Mouse (Mus musculus): ENCODE measurements around the gene Ncs1. TPM values are rescaled to one million over a fixed set of nuclear protein-coding genes. Genes with fewer than 3 reads are reported as not detected.

Ncs1 gene
- polyA plus RNA-seq, 1 experiment: 7.7 TPM

DNA sequence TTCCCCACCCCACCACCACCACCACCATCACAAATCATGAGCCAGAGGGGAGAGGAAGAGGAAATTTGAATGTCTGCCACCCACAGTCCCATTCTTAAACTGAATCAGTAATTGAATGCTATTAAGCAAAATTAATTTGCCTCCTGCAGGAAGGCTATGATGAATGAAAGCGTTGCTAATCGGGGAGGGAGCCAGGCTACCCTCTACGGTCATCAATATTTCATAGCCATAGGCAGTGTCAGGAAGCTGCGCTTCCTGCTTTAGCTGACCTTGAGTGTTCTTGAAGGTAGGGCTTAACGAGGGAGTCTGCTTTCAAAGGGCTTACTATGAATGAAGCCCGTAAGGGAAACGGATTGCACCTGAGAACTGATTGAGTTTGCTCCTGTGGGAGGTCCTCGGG lies 38.7 kb upstream of the Ncs1 start:
- no peak overlapping the region for H3K27ac ChIP-seq (ENCODE audit: control insufficient read depth, insufficient read depth, low read depth, low read length)
- no peaks in the 10 kb centered on the region for H3K36me3 ChIP-seq (ENCODE audit: control insufficient read depth, insufficient read depth, low read length)
- TF ChIP-seq POLR2A (IDR thresholded peaks at IDR 0.05; ENCODE audit: control insufficient read depth, low read depth, low read length) (no peak), CTCF (IDR thresholded peaks at IDR 0.05; ENCODE audit: control insufficient read depth, insufficient read depth, insufficient replicate concordance, low read depth, low read length) (no peak)
- no peak overlapping the region for H3K4me3 ChIP-seq (ENCODE audit: control insufficient read depth, low read depth, low read length)
- H3K27me3 ChIP-seq (ENCODE audit: control insufficient read depth, insufficient read depth, low read length): no peaks in the 10 kb centered on the region
- H3K4me1 ChIP-seq (ENCODE audit: control insufficient read depth, insufficient read depth, low read length): no peaks in the 10 kb centered on the region

- TF ChIP-seq POLR2A (IDR thresholded peaks at IDR 0.05; ENCODE audit: control insufficient read depth, low read depth, low read length): no peak
- TF ChIP-seq CTCF (IDR thresholded peaks at IDR 0.05; ENCODE audit: control insufficient read depth, insufficient read depth, insufficient replicate concordance, low read depth, low read length): no peak
- no peak overlapping the region for H3K27ac ChIP-seq (ENCODE audit: control insufficient read depth, insufficient read depth, low read depth, low read length)
- H3K36me3 ChIP-seq (ENCODE audit: control insufficient read depth, insufficient read depth, low read length): 0 out of 2 replicates have a peak, but pooled peaks cover 2% of the 10 kb centered on the region
- no peaks in the 10 kb centered on the region for H3K27me3 ChIP-seq (ENCODE audit: control insufficient read depth, insufficient read depth, low read length)
- no peaks in the 10 kb centered on the region for H3K4me1 ChIP-seq (ENCODE audit: control insufficient read depth, insufficient read depth, low read length)
- H3K4me3 ChIP-seq (ENCODE audit: control insufficient read depth, low read depth, low read length): no peak overlapping the region
Measured at GRCm38 (mm10) chr2:31208544-31209142, 37.0 kb upstream of the Ncs1 start.

DNA sequence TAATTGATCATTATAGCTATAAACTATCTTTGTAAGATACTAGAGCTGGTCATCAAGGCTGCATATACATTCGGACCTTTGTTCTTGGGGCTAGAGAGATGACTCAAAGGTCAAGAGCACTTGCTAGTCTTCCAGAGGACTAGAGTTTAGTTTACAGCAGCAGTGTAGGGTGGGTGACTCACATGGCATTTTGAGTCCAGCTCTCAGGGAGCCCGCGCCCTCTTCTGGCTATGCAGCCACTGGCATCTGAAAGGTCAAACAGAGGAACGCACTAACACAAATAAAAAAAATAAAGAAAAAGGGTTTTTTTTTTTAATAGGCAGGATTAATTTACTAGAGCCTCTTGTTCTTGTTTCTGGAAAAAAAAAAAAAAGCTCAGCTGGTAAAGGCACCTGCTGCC lies 36.1 kb upstream of the Ncs1 start:
- Histone ChIP-seq H3K27me3 (ENCODE audit: control insufficient read depth, insufficient read depth, low read length) (no peaks in the 10 kb centered on the region), H3K27ac (ENCODE audit: control insufficient read depth, insufficient read depth, low read depth, low read length) (no peak overlapping the region), H3K4me1 (ENCODE audit: control insufficient read depth, insufficient read depth, low read length) (no peaks in the 10 kb centered on the region), H3K4me3 (ENCODE audit: control insufficient read depth, low read depth, low read length) (no peak overlapping the region), H3K36me3 (ENCODE audit: control insufficient read depth, insufficient read depth, low read length) (0 out of 2 replicates have a peak, but pooled peaks cover 2% of the 10 kb centered on the region)
- no peak for TF ChIP-seq CTCF (IDR thresholded peaks at IDR 0.05; ENCODE audit: control insufficient read depth, insufficient read depth, insufficient replicate concordance, low read depth, low read length)
- no peak for TF ChIP-seq POLR2A (IDR thresholded peaks at IDR 0.05; ENCODE audit: control insufficient read depth, low read depth, low read length)

DNA sequence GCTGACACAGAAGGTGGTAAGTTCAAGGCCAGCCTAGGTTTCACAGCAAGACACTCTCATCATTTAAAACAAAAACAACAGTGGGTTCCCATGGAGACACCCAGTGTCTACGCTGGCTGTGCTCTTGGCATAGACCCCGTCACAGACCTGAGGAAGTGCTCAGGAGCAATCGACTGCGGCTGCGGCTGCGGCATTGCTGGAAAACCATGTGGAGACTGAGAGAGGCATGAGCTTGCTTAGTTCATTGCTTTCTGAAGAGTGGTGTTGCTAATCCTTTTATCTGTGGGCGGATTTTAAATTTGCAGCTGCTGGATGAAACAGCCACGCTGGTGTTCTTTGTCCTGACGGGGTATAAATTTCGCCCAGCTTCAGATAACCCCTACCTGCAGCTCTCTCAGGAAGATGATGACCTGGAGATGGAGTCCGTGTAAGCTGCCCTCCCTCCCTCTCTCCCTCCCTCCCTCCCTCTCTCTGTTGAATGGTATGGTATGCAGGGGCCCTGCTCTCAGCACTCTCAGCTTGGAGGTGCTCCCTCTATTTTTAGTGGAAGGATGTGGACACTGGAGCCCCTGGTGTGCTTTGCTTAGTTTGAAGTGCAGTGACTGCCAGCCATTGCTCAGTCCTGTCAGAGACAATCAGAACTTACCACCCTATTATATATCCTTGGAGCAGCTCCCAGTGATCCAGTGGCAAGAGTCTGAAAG lies 35.3 kb upstream of the Ncs1 start:
- H3K4me3 ChIP-seq (ENCODE audit: control insufficient read depth, low read depth, low read length): no peak overlapping the region
- H3K4me1 ChIP-seq (ENCODE audit: control insufficient read depth, insufficient read depth, low read length): no peaks in the 10 kb centered on the region
- H3K36me3 ChIP-seq (ENCODE audit: control insufficient read depth, insufficient read depth, low read length): peaks cover 2% of the 10 kb centered on the region; the same call in 1 of the 2 replicates
- TF ChIP-seq CTCF (IDR thresholded peaks at IDR 0.05; ENCODE audit: control insufficient read depth, insufficient read depth, insufficient replicate concordance, low read depth, low read length) (no peak), POLR2A (IDR thresholded peaks at IDR 0.05; ENCODE audit: control insufficient read depth, low read depth, low read length) (no peak)
- no peaks in the 10 kb centered on the region for H3K27me3 ChIP-seq (ENCODE audit: control insufficient read depth, insufficient read depth, low read length)
- H3K27ac ChIP-seq (ENCODE audit: control insufficient read depth, insufficient read depth, low read depth, low read length): no peak overlapping the region

DNA sequence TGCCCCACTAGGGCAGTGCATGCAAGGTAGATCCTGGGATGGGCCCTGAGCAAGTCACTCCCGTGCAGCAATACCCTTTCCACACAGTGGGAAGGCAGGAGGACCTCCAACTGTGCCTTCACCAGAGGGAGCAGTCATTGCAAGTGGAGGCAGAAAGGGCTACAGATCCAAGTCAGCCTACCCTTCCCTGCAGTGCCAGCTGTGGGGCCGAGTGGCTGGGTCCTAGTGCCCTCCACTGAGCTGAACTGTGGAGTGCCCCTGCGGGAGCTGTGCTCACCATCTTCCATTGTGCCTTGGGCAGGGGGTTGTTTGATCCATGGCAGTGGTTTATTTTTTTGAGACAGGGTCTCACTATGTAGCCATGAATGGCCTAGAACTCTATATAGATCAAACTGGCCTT lies 34.4 kb upstream of the Ncs1 start:
- TF ChIP-seq POLR2A (IDR thresholded peaks at IDR 0.05; ENCODE audit: control insufficient read depth, low read depth, low read length) (no peak), CTCF (IDR thresholded peaks at IDR 0.05; ENCODE audit: control insufficient read depth, insufficient read depth, insufficient replicate concordance, low read depth, low read length) (no peak)
- Histone ChIP-seq H3K36me3 (ENCODE audit: control insufficient read depth, insufficient read depth, low read length) (peaks cover 2% of the 10 kb centered on the region; the same call in 1 of the 2 replicates), H3K4me1 (ENCODE audit: control insufficient read depth, insufficient read depth, low read length) (no peaks in the 10 kb centered on the region), H3K27ac (ENCODE audit: control insufficient read depth, insufficient read depth, low read depth, low read length) (no peak overlapping the region), H3K27me3 (ENCODE audit: control insufficient read depth, insufficient read depth, low read length) (no peaks in the 10 kb centered on the region), H3K4me3 (ENCODE audit: control insufficient read depth, low read depth, low read length) (no peak overlapping the region)

DNA sequence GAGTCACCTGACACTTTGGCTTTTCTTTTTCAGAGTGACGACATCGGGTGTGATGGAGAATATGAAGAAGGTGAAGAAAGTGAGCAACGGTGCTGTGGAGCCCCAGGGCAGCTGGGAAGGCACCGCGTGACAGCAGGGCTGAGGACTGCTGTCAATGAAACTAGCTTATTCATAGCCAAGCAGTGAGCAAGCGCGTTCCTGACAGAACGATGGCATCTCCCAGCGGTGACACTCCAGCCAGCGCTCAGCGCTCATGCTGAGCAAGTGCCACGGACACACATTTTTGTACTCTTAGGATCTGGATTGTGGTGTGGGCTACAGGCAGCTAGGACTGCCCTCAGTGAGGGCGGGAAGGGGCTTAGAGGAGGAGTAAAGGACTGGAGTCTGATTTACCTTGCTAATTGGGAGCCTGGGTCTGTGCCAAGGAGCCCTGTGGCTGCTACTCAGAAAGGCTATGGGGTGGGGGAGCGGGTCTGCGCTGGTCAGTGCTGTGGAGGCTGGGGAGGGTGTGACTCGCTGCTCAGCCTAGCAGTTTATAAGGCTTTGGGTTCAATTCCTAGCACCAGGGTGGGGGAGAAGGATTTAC lies 31.3 kb upstream of the Ncs1 start:
- Histone ChIP-seq H3K27ac (ENCODE audit: control insufficient read depth, insufficient read depth, low read depth, low read length) (no peak overlapping the region), H3K27me3 (ENCODE audit: control insufficient read depth, insufficient read depth, low read length) (no peaks in the 10 kb centered on the region), H3K36me3 (ENCODE audit: control insufficient read depth, insufficient read depth, low read length) (peaks cover 2% of the 10 kb centered on the region; the same call in 1 of the 2 replicates), H3K4me1 (ENCODE audit: control insufficient read depth, insufficient read depth, low read length) (no peaks in the 10 kb centered on the region), H3K4me3 (ENCODE audit: control insufficient read depth, low read depth, low read length) (no peak overlapping the region)
- no peak for TF ChIP-seq POLR2A (IDR thresholded peaks at IDR 0.05; ENCODE audit: control insufficient read depth, low read depth, low read length)
- TF ChIP-seq CTCF (IDR thresholded peaks at IDR 0.05; ENCODE audit: control insufficient read depth, insufficient read depth, insufficient replicate concordance, low read depth, low read length): no peak

DNA sequence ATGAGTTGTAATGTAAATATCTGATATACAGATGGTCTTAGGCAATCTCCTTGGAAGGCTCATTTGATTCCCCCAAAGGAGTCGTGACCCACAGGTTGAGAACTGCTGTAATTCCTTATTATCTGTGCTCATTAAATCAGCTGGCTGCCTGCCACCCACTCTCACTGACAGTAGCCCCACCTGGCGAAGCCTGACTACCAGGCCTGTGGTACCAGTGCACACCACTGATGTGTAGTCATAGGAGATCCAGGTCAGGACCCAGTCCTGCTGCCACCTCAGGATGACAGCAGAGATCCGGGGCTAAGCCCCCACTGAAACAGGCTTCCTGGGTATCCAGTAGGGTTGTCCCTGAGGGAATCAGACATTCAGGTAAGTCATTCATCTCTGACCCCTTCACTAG lies 27.0 kb upstream of the Ncs1 start:
- no peak overlapping the region for H3K4me3 ChIP-seq (ENCODE audit: control insufficient read depth, low read depth, low read length)
- no peaks in the 10 kb centered on the region for H3K27me3 ChIP-seq (ENCODE audit: control insufficient read depth, insufficient read depth, low read length)
- no peak overlapping the region for H3K27ac ChIP-seq (ENCODE audit: control insufficient read depth, insufficient read depth, low read depth, low read length)
- H3K4me1 ChIP-seq (ENCODE audit: control insufficient read depth, insufficient read depth, low read length): no peaks in the 10 kb centered on the region
- TF ChIP-seq POLR2A (IDR thresholded peaks at IDR 0.05; ENCODE audit: control insufficient read depth, low read depth, low read length) (no peak), CTCF (IDR thresholded peaks at IDR 0.05; ENCODE audit: control insufficient read depth, insufficient read depth, insufficient replicate concordance, low read depth, low read length) (no peak)
- no peaks in the 10 kb centered on the region; the same call in 1 of the 2 replicates for H3K36me3 ChIP-seq (ENCODE audit: control insufficient read depth, insufficient read depth, low read length)

All from testis, adult 2 months (tissue).